Mouse (Mus musculus) kidney, embryonic 16.5 days (tissue): Measurements from ENCODE around the gene Gm364. TPM values are rescaled to one million over a fixed set of nuclear protein-coding genes. Genes with fewer than 3 reads are reported as not detected.

Source experiments
- ATAC-seq: fragments of 200-750 bp; cut with Nextera tagmentation; 2 replicates; pipeline ENCODE4 v1.8.0; 2017; ENCODE audit warnings: moderate TSS enrichment; ENCODE audit not compliant: low FRiP score, low TSS enrichment
- H3K27ac ChIP-seq: fragments of 300-500 bp; sonication (generic); 2 replicates; pipeline ENCODE4 v1.5.1; 2014; ENCODE audit warnings: low read length
- H3K27me3 ChIP-seq: fragments of 300-500 bp; sonication (generic); 2 replicates; pipeline ENCODE4 v1.6.1; 2014; ENCODE audit warnings: low read length, control low read depth, mixed read lengths; ENCODE audit not compliant: insufficient read depth
- H3K36me3 ChIP-seq: fragments of 300-500 bp; sonication (generic); 2 replicates; pipeline ENCODE4 v1.6.1; 2014; ENCODE audit warnings: low read length, control low read depth, mixed read lengths; ENCODE audit not compliant: insufficient read depth
- H3K4me1 ChIP-seq: fragments of 300-500 bp; sonication (generic); 2 replicates; pipeline ENCODE4 v1.6.1; 2014; ENCODE audit warnings: low read length, control low read depth, mixed read lengths; ENCODE audit not compliant: insufficient read depth
- H3K4me2 ChIP-seq: fragments of 300-500 bp; sonication (generic); replicated peaks from 2 replicates; pipeline ENCODE4 v1.6.1; 2014; ENCODE audit warnings: low read depth, low read length
- H3K4me3 ChIP-seq: fragments of 300-500 bp; sonication (generic); 2 replicates; pipeline ENCODE4 v1.5.1; 2014; ENCODE audit warnings: mild to moderate bottlenecking, low read length
- H3K9ac ChIP-seq: fragments of 300-500 bp; sonication (generic); replicated peaks from 2 replicates; pipeline ENCODE4 v1.6.1; 2014; ENCODE audit warnings: low read length
- H3K9me3 ChIP-seq: fragments of 300-500 bp; sonication (generic); 2 replicates; pipeline ENCODE4 v1.6.1; 2016; ENCODE audit warnings: low read length, control low read depth
- WGBS: fragments of 180-500 bp; shearing (Covaris S2); extraction: QIAGEN DNeasy Blood & Tissue Kit; methylation state at CpG from one replicate; pipeline ENCODE4 v1.1.7; 2014; 5-methylcytosine and 5-hydroxymethylcytosine counted together
- polyA plus RNA-seq: library from polyadenylated mRNA; unstranded; fragments of >200 nt; fragmentation: Nextera tagmentation; extraction: Ambion mirVana; gene quantifications from 2 replicates; pipeline ENCODE4 v1.2.1, GENCODE M21; 2015

Gm364 gene
- 0.08 TPM in 1 of 2 replicates, not detected in the other for polyA plus RNA-seq

DNA sequence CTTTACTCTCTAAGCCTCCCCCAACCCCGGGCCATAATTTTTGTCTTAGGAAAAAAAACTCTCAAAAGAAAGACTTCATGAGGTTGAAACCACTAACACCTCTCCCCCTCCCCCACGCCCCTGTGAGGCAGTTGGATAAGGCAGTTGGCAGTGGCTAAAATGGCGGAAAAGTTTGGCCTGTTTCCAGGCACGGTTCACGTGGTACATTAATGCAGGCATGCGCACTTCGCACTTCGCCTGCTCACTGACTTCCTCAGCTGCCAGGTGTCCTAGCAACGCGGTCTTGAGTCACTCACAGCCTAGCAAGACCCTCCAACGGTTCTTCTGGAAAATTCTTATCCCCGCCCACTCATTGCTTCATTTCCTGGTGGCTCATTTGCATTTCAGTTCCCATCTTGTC, at the start of gene Gm364:
Gene Gm364, plus strand, starts transcription at position 386 of the 400 bp plus-strand sequence.
- 87% methylated on average over 12 of the region's 12 CpGs for WGBS
- no peaks in the 10 kb centered on the region for H3K9me3 ChIP-seq
- no peaks in the 10 kb centered on the region for H3K27me3 ChIP-seq
- no peak for ATAC-seq
- H3K36me3 ChIP-seq = no peaks in the 10 kb centered on the region
- H3K4me2 ChIP-seq = no peak within 1 kb of the TSS
- no peak within 1 kb of the TSS for H3K4me3 ChIP-seq
- no peak within 1 kb of the TSS for H3K9ac ChIP-seq
- H3K4me1 ChIP-seq = no peaks in the 10 kb centered on the region
- no peak within 1 kb of the TSS for H3K27ac ChIP-seq

DNA sequence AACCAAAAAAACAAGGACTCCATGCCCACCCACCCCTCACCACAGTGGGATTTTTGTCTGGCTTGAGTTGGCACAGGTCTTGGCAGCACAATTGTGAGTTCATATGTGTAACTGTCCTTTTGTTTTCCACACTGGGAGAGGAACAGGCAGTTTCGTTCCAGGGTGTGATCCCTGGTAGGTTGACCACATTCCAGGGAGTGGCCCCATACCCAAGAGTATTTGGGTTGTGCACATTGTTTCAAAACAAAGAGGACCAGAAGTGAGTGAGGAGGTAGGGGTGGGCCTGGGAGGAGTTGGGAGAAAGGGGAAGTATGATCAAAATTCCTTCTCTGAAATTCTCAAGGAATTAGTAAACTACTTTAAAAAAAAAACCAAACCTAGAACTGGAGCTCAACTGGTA, 49.6 kb upstream of the Gm364 start:
- Histone ChIP-seq H3K27ac (no peak overlapping the region), H3K4me3 (no peak overlapping the region), H3K4me2 (no peak overlapping the region), H3K4me1 (no peaks in the 10 kb centered on the region), H3K36me3 (no peaks in the 10 kb centered on the region), H3K27me3 (no peaks in the 10 kb centered on the region), H3K9me3 (no peaks in the 10 kb centered on the region), H3K9ac (no peak overlapping the region)
- 64% methylated on average over 1 of the region's 1 CpGs for WGBS
- ATAC-seq = no peak

DNA sequence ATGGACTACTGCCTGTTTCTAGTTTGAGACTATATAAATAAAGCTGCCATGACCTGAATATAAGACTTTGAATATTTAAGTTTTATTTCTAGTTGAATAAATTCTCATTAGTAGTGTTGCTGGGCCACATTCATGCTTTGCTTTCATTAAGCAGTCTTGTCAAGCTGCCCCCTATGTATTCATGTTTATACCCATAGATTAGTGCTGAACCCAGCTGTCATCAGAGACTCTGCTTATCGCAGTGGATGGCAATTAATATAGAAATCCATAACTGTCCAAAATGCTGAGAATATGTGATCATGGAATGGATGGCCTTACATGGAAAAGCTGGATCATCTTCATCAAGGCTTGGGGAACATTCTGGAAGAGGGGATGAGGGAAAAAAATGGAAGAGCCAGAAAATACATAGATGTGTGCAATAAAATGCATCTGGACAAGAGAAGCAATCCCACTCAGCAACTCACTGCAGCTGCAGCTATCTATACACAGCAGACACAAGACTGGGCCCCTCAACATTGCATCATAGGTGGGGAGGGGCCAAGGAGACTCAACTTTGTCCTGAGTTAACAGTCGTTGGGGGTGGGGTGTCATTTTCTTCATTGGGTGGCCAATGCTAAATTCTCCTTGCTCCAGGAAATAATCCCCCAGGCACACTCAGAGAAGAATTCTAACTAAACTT, 43.9 kb upstream of the Gm364 start:
- Histone ChIP-seq H3K4me1 (no peaks in the 10 kb centered on the region), H3K9me3 (no peaks in the 10 kb centered on the region), H3K4me3 (no peak overlapping the region), H3K9ac (no peak overlapping the region), H3K36me3 (no peaks in the 10 kb centered on the region), H3K27ac (no peak overlapping the region), H3K27me3 (no peaks in the 10 kb centered on the region), H3K4me2 (no peak overlapping the region)
- ATAC-seq = no peak
- WGBS = 70% methylated on average over 2 of the region's 2 CpGs

DNA sequence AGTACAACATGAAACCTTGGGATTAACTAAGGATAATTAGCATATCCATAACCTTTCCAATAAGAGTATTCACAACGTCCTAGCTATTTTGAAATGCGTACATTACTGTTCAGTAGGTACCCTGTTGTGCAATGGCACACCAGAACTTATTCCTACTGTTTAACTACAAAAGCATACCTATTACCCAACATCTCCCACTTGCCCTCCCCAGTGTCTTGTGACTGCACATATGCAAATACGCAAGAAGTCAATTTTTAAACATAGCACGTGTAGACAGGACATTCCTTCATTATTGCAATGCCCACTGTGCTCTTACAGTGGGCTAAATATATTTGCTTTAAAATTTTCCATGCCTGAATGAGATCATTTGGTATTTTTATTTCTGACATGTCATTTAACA, 36.0 kb upstream of the Gm364 start:
- Histone ChIP-seq H3K9me3 (no peaks in the 10 kb centered on the region), H3K36me3 (0 out of 2 replicates have a peak, but pooled peaks cover 6% of the 10 kb centered on the region), H3K4me1 (no peaks in the 10 kb centered on the region), H3K27me3 (no peaks in the 10 kb centered on the region), H3K4me2 (no peak overlapping the region), H3K4me3 (no peak overlapping the region), H3K27ac (no peak overlapping the region), H3K9ac (no peak overlapping the region)
- ATAC-seq = no peak
- 85% methylated on average over 4 of the region's 4 CpGs for WGBS

DNA sequence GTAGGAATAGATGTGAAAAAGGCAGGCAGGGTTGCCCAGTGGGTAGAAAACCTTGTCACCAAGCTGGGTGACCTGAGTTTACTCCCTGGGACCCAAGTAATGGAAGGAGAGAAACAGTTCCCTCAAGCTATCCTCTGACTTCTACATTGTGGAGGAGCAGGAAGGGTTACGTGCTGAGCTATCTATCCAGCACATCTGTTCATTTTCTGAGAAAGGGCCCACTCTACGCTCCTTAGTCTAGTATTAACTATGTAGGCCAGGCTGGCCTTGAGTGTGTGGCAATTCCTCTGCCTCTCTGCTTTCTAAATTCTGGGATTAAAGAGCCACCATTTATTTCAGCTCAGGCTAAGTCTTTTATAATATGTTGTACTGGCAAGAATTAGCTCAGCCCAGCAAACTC, 35.4 kb upstream of the Gm364 start:
- no peak overlapping the region for H3K9ac ChIP-seq
- H3K4me1 ChIP-seq = no peaks in the 10 kb centered on the region
- no peaks in the 10 kb centered on the region for H3K9me3 ChIP-seq
- H3K4me2 ChIP-seq = no peak overlapping the region
- 86% methylated on average over 2 of the region's 2 CpGs for WGBS
- H3K36me3 ChIP-seq = peaks cover 9% of the 10 kb centered on the region; the same call in 1 of the 2 replicates
- H3K27ac ChIP-seq = no peak overlapping the region
- no peak overlapping the region for H3K4me3 ChIP-seq
- H3K27me3 ChIP-seq = no peaks in the 10 kb centered on the region
- ATAC-seq = no peak

DNA sequence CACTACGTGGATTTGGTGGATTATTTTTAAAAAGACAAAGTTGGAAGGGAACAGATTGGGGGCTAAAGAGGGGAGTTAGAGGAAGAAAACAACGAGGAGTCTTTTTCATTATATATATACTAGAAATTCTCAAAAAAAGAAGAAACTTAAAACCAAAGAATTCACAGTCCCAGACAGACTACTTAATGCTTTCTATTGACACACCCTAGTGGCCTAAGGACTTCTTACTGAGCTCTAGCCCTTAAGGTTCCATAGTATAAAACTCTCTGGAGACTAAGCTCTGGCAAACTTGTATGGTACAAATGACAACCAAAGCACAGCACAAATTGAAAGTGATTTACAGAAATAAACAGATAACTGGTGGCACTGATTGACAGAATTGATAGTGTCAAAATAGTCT, 34.9 kb upstream of the Gm364 start:
- no peak overlapping the region for H3K9ac ChIP-seq
- no peak overlapping the region for H3K4me3 ChIP-seq
- no peaks in the 10 kb centered on the region for H3K27me3 ChIP-seq
- no peaks in the 10 kb centered on the region for H3K9me3 ChIP-seq
- no peak overlapping the region for H3K27ac ChIP-seq
- H3K36me3 ChIP-seq = peaks cover 12% of the 10 kb centered on the region; the same call in 1 of the 2 replicates
- H3K4me1 ChIP-seq = no peaks in the 10 kb centered on the region
- no peak overlapping the region for H3K4me2 ChIP-seq
- no peak for ATAC-seq
- 77% methylated on average over 2 of the region's 2 CpGs for WGBS

DNA sequence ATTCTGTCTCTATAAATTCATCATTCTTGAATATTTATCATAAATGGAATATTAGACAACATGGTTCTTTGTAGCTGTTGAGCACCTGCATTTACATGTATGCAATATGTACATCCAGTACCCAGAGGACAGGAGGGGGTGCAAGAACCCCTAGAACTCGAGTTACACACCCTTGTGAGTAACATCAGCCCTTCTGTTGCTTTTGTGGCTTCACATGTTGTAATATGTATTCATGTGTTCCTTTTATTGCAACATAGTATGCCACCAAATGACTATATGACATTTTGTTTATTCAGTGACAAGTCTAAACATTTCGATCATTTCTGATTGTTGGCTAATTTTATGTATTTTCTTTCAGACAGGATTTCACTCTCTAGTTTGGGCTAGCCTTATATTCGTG, 31.9 kb upstream of the Gm364 start:
- no peak for ATAC-seq
- Histone ChIP-seq H3K4me1 (no peaks in the 10 kb centered on the region), H3K9ac (no peak overlapping the region), H3K27me3 (no peaks in the 10 kb centered on the region), H3K36me3 (peaks cover 26% of the 10 kb centered on the region), H3K4me2 (no peak overlapping the region), H3K27ac (no peak overlapping the region), H3K9me3 (no peaks in the 10 kb centered on the region), H3K4me3 (no peak overlapping the region)
- WGBS = 71% methylated on average over 3 of the region's 3 CpGs

DNA sequence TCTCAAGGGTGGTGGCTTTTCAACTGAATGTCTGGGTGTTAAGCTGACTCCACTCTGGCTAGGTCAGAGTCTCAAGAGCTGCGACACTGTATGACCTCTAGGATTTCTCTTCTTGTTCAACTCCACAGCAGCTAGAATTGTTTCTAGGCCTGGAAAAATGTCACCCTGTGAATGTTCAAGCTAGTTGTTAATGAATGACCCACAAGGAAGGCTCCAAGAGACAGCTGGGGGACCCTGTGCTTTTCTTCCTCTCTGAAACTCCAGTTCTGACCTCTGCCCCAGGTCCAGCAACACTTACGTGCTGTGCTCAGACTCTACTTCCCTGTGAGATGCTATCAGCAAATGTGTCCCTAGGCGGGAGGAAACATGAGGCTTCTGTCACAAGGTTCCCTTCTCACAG, 30.4 kb upstream of the Gm364 start:
- H3K4me3 ChIP-seq = no peak overlapping the region
- no peaks in the 10 kb centered on the region for H3K4me1 ChIP-seq
- no peaks in the 10 kb centered on the region for H3K9me3 ChIP-seq
- H3K27ac ChIP-seq = no peak overlapping the region
- WGBS = 78% methylated on average over 3 of the region's 3 CpGs
- peaks cover 30% of the 10 kb centered on the region for H3K36me3 ChIP-seq
- peak; percentile 71; the same call in 1 of the 2 replicates for ATAC-seq
- H3K4me2 ChIP-seq = no peak overlapping the region
- H3K9ac ChIP-seq = no peak overlapping the region
- no peaks in the 10 kb centered on the region for H3K27me3 ChIP-seq

DNA sequence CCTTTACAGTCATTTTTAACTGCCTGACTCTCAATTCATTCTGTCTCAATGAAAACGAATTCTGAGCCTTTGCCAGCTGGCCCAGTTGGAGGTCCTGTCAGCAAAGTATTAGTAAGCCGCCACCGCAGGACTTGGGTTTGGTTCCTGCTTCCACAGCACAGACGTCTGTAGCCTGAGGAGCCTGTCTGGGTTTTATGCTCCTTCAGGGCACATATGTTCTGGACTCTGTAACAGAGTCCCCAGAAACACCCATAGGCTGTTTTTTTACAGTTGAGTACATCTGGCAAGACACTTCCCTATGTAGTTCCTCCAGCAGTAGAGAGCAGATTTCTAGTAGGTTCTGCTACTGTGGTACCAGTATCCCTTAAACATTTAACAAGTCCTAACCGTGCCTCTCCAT, 28.0 kb upstream of the Gm364 start:
- H3K27me3 ChIP-seq = no peaks in the 10 kb centered on the region
- 81% methylated on average over 5 of the region's 5 CpGs for WGBS
- no peak overlapping the region for H3K4me2 ChIP-seq
- H3K36me3 ChIP-seq = peaks cover 45% of the 10 kb centered on the region
- no peak for ATAC-seq
- H3K9ac ChIP-seq = no peak overlapping the region
- H3K9me3 ChIP-seq = no peaks in the 10 kb centered on the region
- no peak overlapping the region for H3K4me3 ChIP-seq
- H3K4me1 ChIP-seq = no peaks in the 10 kb centered on the region
- H3K27ac ChIP-seq = no peak overlapping the region

DNA sequence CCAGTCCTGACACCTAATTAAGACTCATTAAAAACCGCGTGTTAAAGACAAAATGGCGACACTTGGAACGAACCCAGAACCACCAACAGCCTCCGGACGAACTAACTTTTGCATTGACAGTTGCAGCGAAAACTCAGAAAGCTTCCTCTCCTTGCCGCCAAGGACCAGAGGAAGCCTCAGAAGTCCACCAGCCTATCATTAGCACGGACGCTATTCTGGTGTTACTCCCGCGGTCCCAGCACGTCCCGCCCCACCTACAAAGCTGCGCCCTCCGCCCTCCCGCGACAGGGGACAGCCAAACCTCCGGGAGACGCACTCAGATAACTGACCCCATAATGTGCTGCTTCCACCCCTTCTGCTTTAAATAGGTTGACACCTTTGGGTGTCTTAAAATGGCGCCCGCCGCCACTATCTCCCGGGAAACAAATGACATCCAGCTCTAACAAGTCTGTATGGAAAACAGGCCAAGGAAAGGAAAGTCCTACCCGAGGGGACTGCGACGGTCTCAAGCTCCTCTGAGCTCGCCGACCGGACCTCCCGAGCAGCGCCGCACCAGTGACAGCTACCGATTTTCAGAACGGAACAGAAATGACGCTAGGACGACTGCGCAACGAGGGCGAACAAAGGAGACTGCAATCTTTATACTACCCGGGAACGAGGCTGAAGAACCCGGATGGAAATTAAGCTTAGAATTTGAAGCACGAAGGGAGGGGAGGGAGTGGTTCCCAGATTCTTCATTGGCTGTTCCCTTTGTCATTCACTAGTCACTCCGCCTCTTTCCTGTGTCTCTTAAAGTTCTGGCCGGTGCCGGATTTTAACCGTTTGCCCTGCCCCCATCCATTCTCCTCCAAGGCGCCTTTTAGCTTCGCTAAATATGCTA, 16.3 kb upstream of the Gm364 start, which contains the start of gene Rbmx:
Gene Rbmx, minus strand, starts transcription at position 670 of the 880 bp plus-strand sequence.
- WGBS = 19% methylated on average over 50 of the region's 50 CpGs
- H3K27ac ChIP-seq = peak within 1 kb of the TSS; percentile 85
- H3K4me3 ChIP-seq = peak within 1 kb of the TSS; percentile 62
- H3K4me2 ChIP-seq = peak within 1 kb of the TSS; percentile 45
- H3K4me1 ChIP-seq = no peaks in the 10 kb centered on the region
- peaks cover 9% of the 10 kb centered on the region; the same call in 1 of the 2 replicates for H3K36me3 ChIP-seq
- H3K9me3 ChIP-seq = no peaks in the 10 kb centered on the region
- peak; percentile 95 for ATAC-seq
- H3K27me3 ChIP-seq = no peaks in the 10 kb centered on the region
- peak within 1 kb of the TSS; percentile 73 for H3K9ac ChIP-seq
